Mouse (Mus musculus): ENCODE measurements around the gene Eipr1.

GRCm38 (mm10) chr12:28907814-28908213, 156.2 kb downstream of the Eipr1 start:
- no peak for TF ChIP-seq CTCF (IDR thresholded peaks at IDR 0.05; ENCODE audit: insufficient read depth, low read length)
- TF ChIP-seq POLR2A (IDR thresholded peaks at IDR 0.05; ENCODE audit: borderline replicate concordance, extremely low read depth, low read depth, low read length) = no peak
